Mouse (Mus musculus) embryonic facial prominence, embryonic 12.5 days (tissue): ENCODE results near the gene Glra4. TPM values are rescaled to one million over a fixed set of nuclear protein-coding genes. Genes with fewer than 3 reads are reported as not detected.
A peak's percentile ranks its signal among the peaks of the same experiment; 100 is the strongest.
"Not testable (repeated sequence)": the region's sequence is repeated elsewhere in the genome, so short reads cannot be mapped to it uniquely, and the experiment has no call there.

Experiments
- ATAC-seq: fragments of 200-750 bp; cut with Nextera tagmentation; 2 replicates; pipeline ENCODE4 v1.8.0; 2017; ENCODE audit not compliant: insufficient number of reproducible peaks, insufficient read depth, low FRiP score, low TSS enrichment
- H3K27ac ChIP-seq: fragments of 300-500 bp; sonication (generic); 2 replicates; pipeline ENCODE4 v1.5.1; 2016; ENCODE audit warnings: mild to moderate bottlenecking
- H3K27me3 ChIP-seq: fragments of 300-500 bp; sonication (generic); 2 replicates; pipeline ENCODE4 v1.6.1; 2016; ENCODE audit warnings: mild to moderate bottlenecking, moderate library complexity
- H3K36me3 ChIP-seq: fragments of 300-500 bp; sonication (generic); 2 replicates; pipeline ENCODE4 v1.6.1; 2016; ENCODE audit warnings: mild to moderate bottlenecking
- H3K4me1 ChIP-seq: fragments of 300-500 bp; sonication (generic); 2 replicates; pipeline ENCODE4 v1.6.1; 2016
- H3K4me2 ChIP-seq: fragments of 300-500 bp; sonication (generic); replicated peaks from 2 replicates; pipeline ENCODE4 v1.6.1; 2016; ENCODE audit warnings: mild to moderate bottlenecking, moderate library complexity
- H3K4me3 ChIP-seq: fragments of 300-500 bp; sonication (generic); 2 replicates; pipeline ENCODE4 v1.5.1; 2016; ENCODE audit warnings: mild to moderate bottlenecking
- H3K9ac ChIP-seq: fragments of 300-500 bp; sonication (generic); 2 replicates; pipeline ENCODE4 v1.6.1; 2016; ENCODE audit warnings: mild to moderate bottlenecking, moderate library complexity
- H3K9me3 ChIP-seq: fragments of 300-500 bp; sonication (generic); 2 replicates; pipeline ENCODE4 v1.6.1; 2016; ENCODE audit warnings: mild to moderate bottlenecking, moderate library complexity
- WGBS: fragments of 180-500 bp; shearing (Covaris S2); methylation state at CpG from one replicate; pipeline ENCODE4 v1.1.7; 2016; 5-methylcytosine and 5-hydroxymethylcytosine counted together
- polyA plus RNA-seq: library from polyadenylated mRNA; unstranded; fragments of >200 nt; fragmentation: Nextera tagmentation; extraction: Ambion mirVana; gene quantifications from 2 replicates; pipeline ENCODE4 v1.2.1, GENCODE M21; 2016

Gene Glra4
- polyA plus RNA-seq, 1 experiment from 2014 or later: not detected

- Histone ChIP-seq H3K27ac (no peak overlapping the region), H3K36me3 (no peaks in the 10 kb centered on the region), H3K4me1 (no peaks in the 10 kb centered on the region), H3K4me3 (no peak overlapping the region), H3K9ac (no peak overlapping the region), H3K27me3 (no peaks in the 10 kb centered on the region), H3K9me3 (no peaks in the 10 kb centered on the region), H3K4me2 (no peak overlapping the region)
- ATAC-seq: no peak
- WGBS: 86% methylated on average over 3 of the region's 3 CpGs
Measured at GRCm38 (mm10) chrX:136755464-136755863, 24.5 kb downstream of the Glra4 start.

GRCm38 (mm10) chrX:136749329-136749728 is 30.6 kb downstream of the Glra4 start:
- Histone ChIP-seq H3K27ac (no peak overlapping the region), H3K36me3 (no peaks in the 10 kb centered on the region), H3K27me3 (no peaks in the 10 kb centered on the region), H3K4me1 (no peaks in the 10 kb centered on the region), H3K4me3 (no peak overlapping the region), H3K9ac (no peak overlapping the region), H3K9me3 (no peaks in the 10 kb centered on the region), H3K4me2 (no peak overlapping the region)
- ATAC-seq: no peak
- WGBS: 83% methylated on average over 4 of the region's 4 CpGs

DNA sequence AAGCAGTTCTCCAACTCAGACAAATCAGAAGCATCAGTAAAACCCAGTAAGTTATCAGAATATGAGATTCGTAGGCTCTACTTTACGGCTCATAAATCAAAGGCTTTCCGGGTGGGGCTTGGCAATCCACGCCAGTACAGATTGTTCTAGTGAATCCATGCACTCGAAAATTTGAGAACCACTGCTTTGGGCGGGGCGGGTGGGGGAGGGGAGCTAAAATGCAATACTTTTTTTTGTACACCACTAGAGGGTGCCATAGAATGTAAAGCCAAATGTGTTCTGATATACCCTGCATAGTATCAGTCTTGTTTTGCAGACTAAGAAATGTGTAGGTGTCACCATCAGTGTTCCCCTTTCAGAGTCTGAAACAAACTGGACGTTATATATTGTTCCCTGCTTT is 35.3 kb downstream of the Glra4 start:
- no peak for ATAC-seq
- no peaks in the 10 kb centered on the region for H3K36me3 ChIP-seq
- H3K4me2 ChIP-seq: no peak overlapping the region
- no peak overlapping the region for H3K4me3 ChIP-seq
- no peak overlapping the region for H3K9ac ChIP-seq
- no peak overlapping the region for H3K27ac ChIP-seq
- H3K27me3 ChIP-seq: no peaks in the 10 kb centered on the region
- no peaks in the 10 kb centered on the region for H3K4me1 ChIP-seq
- H3K9me3 ChIP-seq: no peaks in the 10 kb centered on the region
- 70% methylated on average over 8 of the region's 8 CpGs for WGBS

- H3K27me3 ChIP-seq: no peaks in the 10 kb centered on the region
- H3K27ac ChIP-seq: peak within 1 kb of the TSS; percentile 86
- H3K4me3 ChIP-seq: peak within 1 kb of the TSS; percentile 47
- no peaks in the 10 kb centered on the region; the same call in 1 of the 2 replicates for H3K4me1 ChIP-seq
- peak within 1 kb of the TSS; percentile 47 for H3K4me2 ChIP-seq
- no peaks in the 10 kb centered on the region for H3K36me3 ChIP-seq
- ATAC-seq: no peak
- H3K9ac ChIP-seq: peak within 1 kb of the TSS; percentile 48; the same call in 1 of the 2 replicates
- H3K9me3 ChIP-seq: no peaks in the 10 kb centered on the region
- 89% methylated on average over 12 of the region's 12 CpGs for WGBS
Measured at GRCm38 (mm10) chrX:136743459-136743858, 36.5 kb downstream of the Glra4 start, which contains the start of gene Morf4l2. TSS of gene Morf4l2 (minus strand) at chrX:136743690.

DNA sequence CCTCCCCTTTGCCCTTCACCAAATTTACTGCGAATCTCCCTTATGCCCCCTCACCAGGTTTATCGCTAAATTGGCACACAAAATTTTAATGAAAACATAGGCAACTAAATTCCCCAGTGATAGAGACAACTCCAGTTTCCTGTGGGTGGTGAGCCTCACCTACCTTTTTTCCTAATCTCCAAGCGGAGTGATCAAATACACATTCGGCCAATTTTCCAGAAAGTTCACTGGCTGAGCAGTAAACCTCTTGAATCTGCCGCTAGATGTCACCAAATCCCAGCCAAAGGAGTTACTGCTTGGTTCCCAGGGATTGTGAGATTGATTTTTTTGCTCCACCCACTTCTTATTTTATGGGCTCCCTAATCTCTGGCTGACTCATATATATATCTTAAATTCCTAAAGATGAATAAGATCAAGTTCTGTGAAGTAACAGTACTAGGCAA is 37.3 kb downstream of the Glra4 start:
- no peaks in the 10 kb centered on the region for H3K36me3 ChIP-seq
- 28% methylated on average over 5 of the region's 5 CpGs for WGBS
- H3K9ac ChIP-seq: peak overlapping the region; percentile 48; the same call in 1 of the 2 replicates
- no peaks in the 10 kb centered on the region for H3K9me3 ChIP-seq
- H3K27me3 ChIP-seq: no peaks in the 10 kb centered on the region
- peak overlapping the region; percentile 47 for H3K4me3 ChIP-seq
- peak overlapping the region; percentile 47 for H3K4me2 ChIP-seq
- H3K27ac ChIP-seq: peak overlapping the region; percentile 86
- H3K4me1 ChIP-seq: no peaks in the 10 kb centered on the region; the same call in 1 of the 2 replicates
- ATAC-seq: no peak

DNA sequence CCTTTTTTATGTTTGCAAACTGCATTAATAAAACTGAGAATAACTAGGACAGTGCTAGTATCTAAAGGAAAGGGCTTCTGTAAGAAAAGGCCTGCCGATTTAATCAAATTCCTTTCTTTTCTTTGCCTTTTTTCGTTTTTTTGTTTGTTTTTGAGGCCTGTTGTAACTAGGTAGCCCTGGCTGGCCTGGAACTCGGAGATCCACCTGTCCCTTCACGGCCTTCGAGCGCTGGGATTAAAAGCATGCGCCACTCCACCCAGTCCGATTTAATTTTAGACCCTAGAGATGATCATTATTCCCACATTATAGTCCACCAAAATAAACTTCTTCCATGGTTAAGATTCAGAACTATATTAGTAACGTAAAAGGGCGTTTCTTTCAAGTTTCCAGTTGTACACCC is 37.7 kb downstream of the Glra4 start:
- ATAC-seq: no peak
- H3K27me3 ChIP-seq: no peaks in the 10 kb centered on the region
- no peaks in the 10 kb centered on the region for H3K9me3 ChIP-seq
- H3K4me2 ChIP-seq: peak overlapping the region; percentile 47
- H3K9ac ChIP-seq: peak overlapping the region; percentile 48
- H3K27ac ChIP-seq: peak overlapping the region; percentile 86
- H3K36me3 ChIP-seq: no peaks in the 10 kb centered on the region
- peak overlapping the region; percentile 47 for H3K4me3 ChIP-seq
- WGBS: 35% methylated on average over 10 of the region's 10 CpGs
- H3K4me1 ChIP-seq: no peaks in the 10 kb centered on the region; the same call in 1 of the 2 replicates

GRCm38 (mm10) chrX:136741651-136742201 is 38.2 kb downstream of the Glra4 start:
- Histone ChIP-seq H3K9ac (peak overlapping the region; percentile 48), H3K4me3 (peak overlapping the region; percentile 47), H3K4me2 (peak overlapping the region; percentile 47), H3K36me3 (no peaks in the 10 kb centered on the region), H3K4me1 (no peaks in the 10 kb centered on the region; the same call in 1 of the 2 replicates), H3K9me3 (no peaks in the 10 kb centered on the region), H3K27ac (peak overlapping the region; percentile 86), H3K27me3 (no peaks in the 10 kb centered on the region)
- WGBS: 21% methylated on average over 43 of the region's 46 CpGs
- peak; percentile 82 for ATAC-seq

DNA sequence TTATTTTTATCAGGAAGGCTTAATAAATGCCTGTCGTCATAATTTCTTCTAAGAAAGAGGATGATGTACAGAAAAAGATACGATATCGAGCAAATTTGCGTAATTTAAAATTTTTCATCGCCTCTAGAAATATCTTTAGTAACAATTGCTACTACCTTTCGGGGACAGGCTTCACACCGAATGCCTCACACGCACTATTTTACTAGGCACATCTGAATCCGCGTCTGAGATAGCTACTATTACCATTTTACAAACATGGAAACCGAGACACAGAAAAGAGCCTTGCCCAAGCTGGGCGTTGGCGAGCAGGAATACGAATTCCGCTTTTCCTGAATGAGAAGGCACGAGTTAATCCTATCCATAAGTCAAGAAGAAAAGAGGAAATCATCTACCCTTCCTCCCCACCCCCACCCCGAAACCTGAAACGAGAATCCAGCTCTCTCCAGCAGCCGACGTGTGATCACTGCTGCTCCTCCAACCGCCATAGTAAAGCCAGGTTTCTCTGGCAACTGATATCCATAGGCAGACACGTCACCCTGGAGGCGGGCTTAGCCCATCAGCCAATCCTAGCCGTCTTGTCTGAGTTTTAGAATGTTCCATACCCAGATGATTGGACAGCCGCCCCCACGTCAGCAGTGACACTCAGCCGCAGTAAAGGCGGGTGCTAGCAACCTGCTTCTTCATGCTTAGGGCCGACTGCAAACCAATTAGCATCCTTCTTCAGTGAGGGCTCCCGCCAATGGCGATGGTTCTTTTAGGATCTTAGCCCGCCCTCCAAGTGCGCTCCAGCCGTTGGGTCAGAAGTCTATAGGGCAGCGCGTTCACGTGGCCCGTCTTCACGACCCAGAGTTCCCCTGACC is 38.9 kb downstream of the Glra4 start:
- H3K27me3 ChIP-seq: no peaks in the 10 kb centered on the region
- H3K36me3 ChIP-seq: no peaks in the 10 kb centered on the region
- 25% methylated on average over 39 of the region's 39 CpGs for WGBS
- no peaks in the 10 kb centered on the region; the same call in 1 of the 2 replicates for H3K4me1 ChIP-seq
- H3K4me3 ChIP-seq: peak overlapping the region; percentile 47
- H3K9me3 ChIP-seq: no peaks in the 10 kb centered on the region
- no peak overlapping the region for H3K4me2 ChIP-seq
- ATAC-seq: peak; percentile 98
- peak overlapping the region; percentile 63 for H3K9ac ChIP-seq
- H3K27ac ChIP-seq: peak overlapping the region; percentile 82

DNA sequence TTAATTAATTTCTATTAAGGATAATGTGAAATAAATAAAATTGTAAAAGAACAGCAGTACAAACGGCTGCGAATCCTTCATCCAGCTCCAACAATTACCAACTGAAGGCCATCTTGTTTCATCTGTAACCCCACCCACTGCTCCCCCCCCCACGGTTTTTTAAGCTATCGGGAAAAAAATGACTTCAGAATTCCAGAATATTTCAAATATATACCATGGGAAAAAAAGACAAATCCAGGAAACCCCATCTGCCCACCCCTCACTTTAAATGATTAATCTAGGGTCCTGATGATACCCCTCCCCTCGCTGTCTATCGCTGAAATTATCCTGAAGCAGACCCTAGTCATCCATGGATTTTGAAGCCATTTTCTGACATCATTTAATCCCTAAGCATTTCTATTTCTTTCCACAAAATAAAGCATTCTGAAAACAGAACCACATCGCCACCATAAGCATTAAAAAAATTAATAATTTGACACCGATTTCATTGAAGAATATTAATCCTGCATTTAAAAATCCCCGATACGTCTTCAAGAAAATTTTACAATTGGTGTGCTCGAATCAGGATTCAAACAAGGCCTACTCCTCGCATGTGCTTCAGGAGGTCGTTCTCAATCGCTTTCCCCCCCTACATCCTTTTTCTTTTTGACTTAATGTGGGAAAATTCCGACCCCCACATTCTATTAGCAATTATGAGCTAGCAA is 39.7 kb downstream of the Glra4 start:
- no peaks in the 10 kb centered on the region for H3K27me3 ChIP-seq
- H3K9me3 ChIP-seq: no peaks in the 10 kb centered on the region
- no peaks in the 10 kb centered on the region for H3K36me3 ChIP-seq
- peak overlapping the region; percentile 82; the same call in 1 of the 2 replicates for H3K27ac ChIP-seq
- H3K9ac ChIP-seq: peak overlapping the region; percentile 63
- no peak for ATAC-seq
- H3K4me2 ChIP-seq: no peak overlapping the region
- no peaks in the 10 kb centered on the region; the same call in 1 of the 2 replicates for H3K4me1 ChIP-seq
- H3K4me3 ChIP-seq: peak overlapping the region; percentile 47
- WGBS: 23% methylated on average over 15 of the region's 15 CpGs

DNA sequence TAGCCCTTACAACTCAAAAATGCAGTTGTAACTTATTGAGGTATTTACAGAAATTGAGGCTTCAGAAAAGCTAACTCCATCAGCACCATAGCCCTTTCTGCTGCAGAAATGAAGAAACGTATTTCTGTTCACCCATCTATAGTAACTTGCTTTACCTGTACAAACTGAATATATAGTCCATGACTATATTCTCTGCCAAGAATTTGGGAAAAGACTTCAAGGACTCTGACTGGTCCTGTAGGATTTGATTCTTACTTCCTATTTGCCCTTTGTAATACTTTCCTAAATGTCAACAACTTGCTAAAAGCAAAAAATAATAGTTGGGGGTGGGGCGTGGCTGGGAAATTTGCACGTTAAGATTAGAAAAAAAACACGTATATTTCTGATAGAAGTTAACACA is 47.9 kb downstream of the Glra4 start:
- 86% methylated on average over 4 of the region's 4 CpGs for WGBS
- no peak overlapping the region for H3K4me2 ChIP-seq
- H3K4me1 ChIP-seq: no peaks in the 10 kb centered on the region
- no peak overlapping the region for H3K27ac ChIP-seq
- H3K4me3 ChIP-seq: no peak overlapping the region
- no peaks in the 10 kb centered on the region for H3K9me3 ChIP-seq
- ATAC-seq: no peak
- no peaks in the 10 kb centered on the region for H3K27me3 ChIP-seq
- H3K9ac ChIP-seq: no peak overlapping the region
- 0 out of 2 replicates have a peak, but pooled peaks cover 5% of the 10 kb centered on the region for H3K36me3 ChIP-seq

- 57% methylated on average over 3 of the region's 3 CpGs for WGBS
- not testable (repeated sequence) for H3K4me3 ChIP-seq
- 0 out of 2 replicates have a peak, but pooled peaks have one; percentile 69 for ATAC-seq
Measured at GRCm38 (mm10) chrX:136714742-136715474, 65.0 kb downstream of the Glra4 start.

More at GRCm38 (mm10) chrX:136714742-136715474, 65.0 kb downstream of the Glra4 start:
- not testable (repeated sequence) for H3K4me2 ChIP-seq, H3K27ac ChIP-seq, H3K27me3 ChIP-seq, H3K9ac ChIP-seq, H3K36me3 ChIP-seq, H3K9me3 ChIP-seq, H3K4me1 ChIP-seq
